Mouse (Mus musculus) CD4-positive, CD25-positive, alpha-beta regulatory T cell, adult 4 months (primary cell): ENCODE results near the gene Gm8926. TPM values are rescaled to one million over a fixed set of nuclear protein-coding genes. Genes with fewer than 3 reads are reported as not detected.
"Not testable (repeated sequence)": the region's sequence is repeated elsewhere in the genome, so short reads cannot be mapped to it uniquely, and the experiment has no call there.

Experiments used
- ATAC-seq: one replicate; pipeline ENCODE4 v1.8.0; 2017
- polyA plus RNA-seq, 2 experiments: library from polyadenylated mRNA; unstranded; fragments of 100-300 nt; shearing (Covaris generic); gene quantifications; one replicate each; pipeline ENCODE4 v1.2.1; 2017

The Gm8926 gene
- not detected for polyA plus RNA-seq

GRCm38 (mm10) chr5:11770248-11770647, at the start of gene Gm8926:
Gene Gm8926 (plus strand): TSS chr5:11770548.
- ATAC-seq: not testable (repeated sequence)

Other genes starting within 250 kb of the Gm8926 start
- under 1 TPM in 1 of 2 experiments, not detected in 1; 0.28 TPM for gene Gm6460, start 175.6 kb upstream of the Gm8926 start, polyA plus RNA-seq
- not detected for gene Gm8922, start 88.6 kb upstream of the Gm8926 start, polyA plus RNA-seq
- gene Gm6465, start 75.0 kb downstream of the Gm8926 start, polyA plus RNA-seq: under 1 TPM in 1 of 2 experiments, not detected in 1; 0.74 TPM
- not detected for gene 4933402N22Rik, start 147.5 kb downstream of the Gm8926 start, polyA plus RNA-seq